Mouse (Mus musculus) CH12.LX (cell line): Measurements from ENCODE around the gene Brd4. TPM values are rescaled to one million over a fixed set of nuclear protein-coding genes. Genes with fewer than 3 reads are reported as not detected.

Experiments used
- DNase-seq: peaks from one replicate; pipeline ENCODE4 v3.0.0-alpha.2; 2013; ENCODE audit errors: extremely low read depth
- H3K27ac ChIP-seq: 2 replicates; pipeline ENCODE4 v1.5.1; 2012; ENCODE audit warnings: low read depth, mild to moderate bottlenecking, control low read depth, moderate library complexity; ENCODE audit not compliant: insufficient read depth
- H3K27me3 ChIP-seq: replicated peaks from 2 replicates; pipeline ENCODE3; 2012; ENCODE audit warnings: inconsistent platforms
- H3K36me3 ChIP-seq, 2 experiments: replicated peaks in 1 of 2; 2 replicates each; pipeline versions ENCODE3 to v1.6.1; 2012; ENCODE audit warnings: inconsistent platforms in 1 of 2, low read length in 1 of 2, mild to moderate bottlenecking in 1 of 2, mixed read lengths in 1 of 2, moderate library complexity in 1 of 2; ENCODE audit not compliant: control insufficient read depth in 1 of 2, insufficient read depth in 1 of 2
- H3K4me1 ChIP-seq, 2 experiments: 2 replicates each; pipeline ENCODE4 v1.6.1; 2012; ENCODE audit warnings: inconsistent platforms in 1 of 2, moderate library complexity in 1 of 2; ENCODE audit not compliant: insufficient read depth in 2 of 2, control insufficient read depth in 1 of 2
- H3K4me2 ChIP-seq: 2 replicates; pipeline ENCODE4 v1.6.1; 2012; ENCODE audit warnings: low read depth, mild to moderate bottlenecking, control low read depth; ENCODE audit not compliant: poor library complexity, insufficient read depth, severe bottlenecking
- H3K4me3 ChIP-seq, 3 experiments: fragments of 150-350 bp in 1 of 3; sonication (generic) in 1 of 3; replicated peaks in 1 of 3; 2 replicates each; pipeline versions ENCODE3 to v1.5.1; 2011 to 2012; ENCODE audit warnings: low read depth in 2 of 3, low read length in 2 of 3, mild to moderate bottlenecking in 2 of 3, moderate library complexity in 2 of 3, control low read depth in 1 of 3, improper control_type of control experiment in 1 of 3, inconsistent platforms in 1 of 3, mixed read lengths in 1 of 3; ENCODE audit not compliant: poor library complexity in 1 of 3
- H3K79me2 ChIP-seq: replicated peaks from 2 replicates; pipeline ENCODE4 v1.6.1; 2012; ENCODE audit warnings: mild to moderate bottlenecking, moderate library complexity; ENCODE audit not compliant: control insufficient read depth, poor library complexity, insufficient read depth, severe bottlenecking; ENCODE audit errors: extremely low read depth
- H3K9ac ChIP-seq: 2 replicates; pipeline ENCODE4 v1.6.1; 2012; ENCODE audit warnings: low read depth, mild to moderate bottlenecking, control low read depth, moderate library complexity; ENCODE audit not compliant: insufficient read depth
- H3K9me3 ChIP-seq: replicated peaks from 2 replicates; pipeline ENCODE3; 2012; ENCODE audit warnings: low read length, inconsistent platforms, mixed read lengths
- CHD2 ChIP-seq: IDR thresholded peaks from 2 replicates; pipeline ENCODE4 v1.6.1; 2011; ENCODE audit warnings: low read length, improper control_type of control experiment
- ELF1 ChIP-seq: IDR thresholded peaks from 2 replicates; pipeline ENCODE4 v1.6.1; 2014; ENCODE audit warnings: low read depth, mild to moderate bottlenecking, inconsistent platforms, low read length, improper control_type of control experiment
- EP300 ChIP-seq: IDR thresholded peaks from 2 replicates; pipeline ENCODE4 v1.6.1; 2011; ENCODE audit warnings: low read length, improper control_type of control experiment
- IRF4 ChIP-seq: IDR thresholded peaks from 2 replicates; pipeline ENCODE4 v1.6.1; 2014; ENCODE audit warnings: low read depth, mild to moderate bottlenecking, inconsistent platforms, low read length, improper control_type of control experiment
- KAT2A ChIP-seq: IDR thresholded peaks from 2 replicates; pipeline ENCODE4 v1.6.1; 2012; ENCODE audit warnings: low read length, improper control_type of control experiment, inconsistent platforms; ENCODE audit not compliant: insufficient replicate concordance
- MAX ChIP-seq: IDR thresholded peaks from 2 replicates; pipeline ENCODE4 v1.6.1; 2011; ENCODE audit warnings: low read length, improper control_type of control experiment
- MAZ ChIP-seq: IDR thresholded peaks from 2 replicates; pipeline ENCODE4 v1.6.1; 2012; ENCODE audit warnings: low read depth, mild to moderate bottlenecking, inconsistent platforms, low read length, improper control_type of control experiment, moderate library complexity
- MXI1 ChIP-seq: IDR thresholded peaks from 2 replicates; pipeline ENCODE4 v1.6.1; 2011; ENCODE audit warnings: mild to moderate bottlenecking, low read depth, low read length, improper control_type of control experiment
- MYC ChIP-seq: IDR thresholded peaks from 2 replicates; pipeline ENCODE4 v1.6.1; 2011; ENCODE audit warnings: low read depth, mild to moderate bottlenecking, improper control_type of control experiment, low read length
- NELFE ChIP-seq: IDR thresholded peaks from 2 replicates; pipeline ENCODE4 v1.6.1; 2011; ENCODE audit warnings: low read depth, low read length, improper control_type of control experiment
- POLR2A ChIP-seq: IDR thresholded peaks from 2 replicates; pipeline ENCODE4 v1.6.1; 2011; ENCODE audit warnings: low read depth, mild to moderate bottlenecking, improper control_type of control experiment, low read length
- TBP ChIP-seq: conservative IDR thresholded peaks from 2 replicates; pipeline ENCODE4 v1.6.1; 2011; ENCODE audit warnings: low read depth, low read length, improper control_type of control experiment
- TCF12 ChIP-seq: IDR thresholded peaks from 2 replicates; pipeline ENCODE4 v1.6.1; 2014; ENCODE audit warnings: low read depth, mild to moderate bottlenecking, inconsistent platforms, low read length, improper control_type of control experiment
- USF1 ChIP-seq: IDR thresholded peaks from 2 replicates; pipeline ENCODE4 v1.6.1; 2014; ENCODE audit warnings: low read depth, mild to moderate bottlenecking, inconsistent platforms, low read length, improper control_type of control experiment
- ZNF384 ChIP-seq: IDR thresholded peaks from 2 replicates; pipeline ENCODE4 v1.6.1; 2012; ENCODE audit warnings: low read depth, low read length, improper control_type of control experiment, inconsistent platforms
- dilution Hi-C: fragments of 300-500 bp; cut with MboI; formaldehyde crosslinking; loops from 2 replicates; pipeline ENCODE4 v1.14.3; 2020; ENCODE audit warnings: low sequenced_read_pairs; ENCODE audit not compliant: extremely low pct_unique_long_range_greater_than_20kb, extremely low pct_ligation_motif_present
- in situ Hi-C: fragments of 300-500 bp; cut with MboI; formaldehyde crosslinking; loops from 3 replicates; pipeline ENCODE4 v1.14.3; 2019; ENCODE audit warnings: low sequenced_read_pairs, low pct_ligation_motif_present, low pct_unique_long_range_greater_than_20kb, mixed read lengths
- polyA plus RNA-seq: library from polyadenylated mRNA; unstranded; fragments of >175 nt; gene quantifications from 2 replicates; pipeline ENCODE4 v1.2.1, GENCODE M21; 2012; ENCODE audit warnings: low read depth; ENCODE audit not compliant: insufficient read length
- total RNA-seq, 2 experiments: library from RNA; depleted of rRNA; stranded (reverse); fragments of 300-350 nt in 1 of 2; fragments of >200 nt in 1 of 2; gene quantifications; 2 replicates each; pipeline ENCODE4 v1.2.3; 2012 to 2014

The Brd4 gene
- total and polyA plus RNA-seq, 3 experiments: 6.3 to 68.5 (median 19.1) TPM

- H3K9me3 ChIP-seq: no peaks in the 10 kb centered on the region
- TF ChIP-seq IRF4 (no peak), ZNF384 (0 out of 2 replicates have a peak, but pooled peaks have one; percentile 0), MXI1 (no peak), TCF12 (no peak), ELF1 (no peak), NELFE (no peak), MAZ (no peak), USF1 (no peak)
- TF ChIP-seq, all 38 proteins: peak for 1
- in situ Hi-C loops: no loop called here
- no peak for DNase-seq
- dilution Hi-C loops: no loop called here
- Histone ChIP-seq H3K27ac (no peak overlapping the region), H3K36me3 (peaks cover 0 to 48% of the 10 kb centered on the region in 2 experiments), H3K4me2 (no peak overlapping the region), H3K4me3 (no peak overlapping the region), H3K27me3 (no peaks in the 10 kb centered on the region), H3K9ac (no peak overlapping the region), H3K4me1 (peaks cover 0 to 45% of the 10 kb centered on the region in 2 experiments; a peak in 2 of 4 replicates), H3K79me2 (peaks cover 92% of the 10 kb centered on the region)
Measured at GRCm38 (mm10) chr17:32251827-32252470, 32.6 kb downstream of the Brd4 start.

GRCm38 (mm10) chr17:32250066-32250465, 34.5 kb downstream of the Brd4 start:
- H3K9ac ChIP-seq: no peak overlapping the region
- DNase-seq: no peak
- H3K4me3 ChIP-seq: no peak overlapping the region
- TF ChIP-seq CHD2 (no peak), NELFE (no peak), MYC (no peak), MAX (no peak), POLR2A (no peak), KAT2A (no peak), EP300 (no peak), TBP (no peak), IRF4 (no peak)
- dilution Hi-C loops (no loop called here), in situ Hi-C loops (no loop called here)
- H3K36me3 ChIP-seq: peaks cover under 1 to 52% of the 10 kb centered on the region in 2 experiments
- H3K4me1 ChIP-seq: peaks cover 0 to 40% of the 10 kb centered on the region in 2 experiments; a peak in 2 of 4 replicates
- H3K9me3 ChIP-seq: no peaks in the 10 kb centered on the region
- H3K27me3 ChIP-seq: no peaks in the 10 kb centered on the region
- no peak overlapping the region for H3K27ac ChIP-seq
- H3K79me2 ChIP-seq: peaks cover 92% of the 10 kb centered on the region
- no peak overlapping the region for H3K4me2 ChIP-seq
